Mouse (Mus musculus): Measurements from ENCODE around the gene Timm22.

DNA sequence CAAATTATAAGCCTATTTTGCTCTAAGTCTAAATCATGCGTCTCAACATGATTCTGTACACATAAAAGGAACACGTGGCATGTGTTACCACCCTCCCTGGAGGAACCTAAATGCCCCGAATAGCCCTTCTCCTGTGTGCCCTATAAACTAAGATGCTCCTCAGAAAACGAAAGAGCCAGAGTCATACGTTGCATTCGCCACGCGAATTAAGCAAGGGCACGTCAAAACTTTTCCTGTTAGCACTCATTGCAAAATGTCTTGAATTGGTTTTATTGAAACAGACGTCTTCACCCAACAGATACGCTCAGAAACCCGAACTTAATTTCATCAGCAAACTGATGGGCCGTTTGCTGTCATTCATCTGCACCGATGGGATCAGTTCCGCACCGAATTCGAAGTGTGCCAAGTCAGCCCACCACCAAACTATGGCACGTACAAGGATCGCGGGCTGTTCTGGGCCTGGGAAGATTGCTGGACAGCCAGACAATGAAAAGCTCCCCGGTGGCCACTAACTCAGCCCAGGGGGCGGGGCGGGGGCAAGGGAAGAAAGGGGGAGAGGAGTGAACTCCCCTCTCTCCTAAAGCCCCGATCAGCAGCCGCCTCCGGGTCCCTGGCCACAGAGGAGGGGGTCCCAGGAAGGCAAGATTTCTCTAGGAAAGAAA, 9.0 kb upstream of the Timm22 start:
- no peak for TF ChIP-seq POLR2A (IDR thresholded peaks at IDR 0.05; ENCODE audit: low read depth, low read length)
- no peak for TF ChIP-seq CTCF (IDR thresholded peaks at IDR 0.05; ENCODE audit: extremely low read depth, insufficient read length, insufficient replicate concordance, low read depth, low read length)
